Mouse (Mus musculus) pancreas, adult 10 weeks (tissue): ENCODE data around the gene Kctd17. TPM values are rescaled to one million over a fixed set of nuclear protein-coding genes. Genes with fewer than 3 reads are reported as not detected.

Experiments
- polyA plus RNA-seq: library from polyadenylated mRNA; stranded (reverse); fragments of 350-450 nt; fragmentation: Illumina TruSeq; extraction: RNeasy Lipid Tissue Mini Kit (QIAGEN cat#74804); gene quantifications from one replicate; pipeline ENCODE4 v1.2.3, GENCODE M21; 2015; ENCODE audit warnings: low read depth, low replicate concordance; ENCODE audit not compliant: insufficient read depth

The Kctd17 gene
- 13.0 TPM for polyA plus RNA-seq

DNA sequence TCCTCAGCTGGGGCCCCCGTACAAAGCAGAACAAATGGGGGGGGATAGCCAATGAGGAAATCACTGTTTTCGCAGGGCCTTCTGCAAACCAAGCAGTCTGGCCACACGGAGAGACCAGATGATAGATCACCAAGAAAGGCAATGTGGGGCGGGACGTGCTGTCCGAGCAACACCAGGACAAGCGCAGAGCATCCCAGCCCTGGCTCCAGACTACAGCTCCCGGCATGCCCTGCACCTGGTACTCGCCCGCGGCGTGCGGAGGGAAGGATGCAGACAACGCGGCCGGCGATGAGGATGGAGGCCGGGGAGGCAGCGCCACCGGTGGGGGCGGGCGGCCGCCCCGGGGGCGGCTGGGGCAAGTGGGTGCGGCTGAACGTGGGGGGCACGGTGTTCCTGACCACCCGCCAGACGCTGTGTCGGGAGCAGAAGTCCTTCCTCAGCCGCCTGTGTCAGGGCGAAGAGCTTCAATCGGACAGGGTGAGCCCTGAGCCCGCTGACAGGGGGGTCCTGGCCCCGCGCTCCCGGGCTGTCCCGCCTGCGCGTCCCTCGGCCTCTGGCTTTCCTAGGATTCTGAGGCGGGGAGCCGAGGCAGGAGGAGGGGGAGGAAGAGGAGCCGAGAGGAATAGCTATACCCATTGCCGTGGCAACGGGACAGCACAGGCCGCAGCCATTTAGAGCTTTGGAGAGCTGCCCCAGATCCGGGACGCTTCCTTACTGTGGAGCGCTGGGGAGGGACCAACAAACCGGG lies at the start of gene Kctd17:
Kctd17 (plus strand) TSS at position 174 of the 748 bp plus-strand sequence.

GRCm38 (mm10) chr15:78395478-78395962 lies 32.8 kb upstream of the Kctd17 start, which contains the start of gene Tex33:
TSS of gene Tex33 (minus strand) at chr15:78395912.

GRCm38 (mm10) chr15:78405517-78406211 lies 22.7 kb upstream of the Kctd17 start, which contains the start of gene Tst:
TSS of gene Tst (minus strand) at chr15:78405907.

GRCm38 (mm10) chr15:78406293-78406934 lies 21.9 kb upstream of the Kctd17 start, which contains the start of gene Mpst:
TSS of gene Mpst (plus strand) at chr15:78406416.

GRCm38 (mm10) chr15:78468379-78468937 lies 40.1 kb downstream of the Kctd17 start, which contains the start of gene Tmprss6:
TSS of gene Tmprss6 (minus strand) at chr15:78468634.

Other genes with a start within 250 kb of the Kctd17 start
- not detected for gene Pvalb, start 222.2 kb upstream of the Kctd17 start, polyA plus RNA-seq
- gene Ncf4, start 183.8 kb upstream of the Kctd17 start, polyA plus RNA-seq = 1.8 TPM
- gene Csf2rb2, start 122.8 kb upstream of the Kctd17 start, polyA plus RNA-seq = 1.5 TPM
- gene Csf2rb, start 102.8 kb upstream of the Kctd17 start, polyA plus RNA-seq = 5.7 TPM
- gene Tex33, start 32.7 kb upstream of the Kctd17 start, polyA plus RNA-seq = not detected
- 10.8 TPM for gene Tst, start 22.7 kb upstream of the Kctd17 start, polyA plus RNA-seq
- gene Mpst, start 22.1 kb upstream of the Kctd17 start, polyA plus RNA-seq = 10.4 TPM
- 0.42 TPM for gene Tmprss6, start 40.1 kb downstream of the Kctd17 start, polyA plus RNA-seq
- not detected for gene Il2rb, start 66.7 kb downstream of the Kctd17 start, polyA plus RNA-seq
- gene C1qtnf6, start 102.9 kb downstream of the Kctd17 start, polyA plus RNA-seq = 3.3 TPM
- 3.4 TPM for gene Sstr3, start 116.1 kb downstream of the Kctd17 start, polyA plus RNA-seq
- gene Rac2, start 144.2 kb downstream of the Kctd17 start, polyA plus RNA-seq = 2.2 TPM
- 4.9 TPM for gene Cyth4, start 168.5 kb downstream of the Kctd17 start, polyA plus RNA-seq